Mouse (Mus musculus): ENCODE data around the gene BC048679. TPM values are rescaled to one million over a fixed set of nuclear protein-coding genes. Genes with fewer than 3 reads are reported as not detected.
A peak's percentile ranks its signal among the peaks of the same experiment; 100 is the strongest.

Gene BC048679
- polyA plus RNA-seq, 1 experiment from 2014 or later: not detected

DNA sequence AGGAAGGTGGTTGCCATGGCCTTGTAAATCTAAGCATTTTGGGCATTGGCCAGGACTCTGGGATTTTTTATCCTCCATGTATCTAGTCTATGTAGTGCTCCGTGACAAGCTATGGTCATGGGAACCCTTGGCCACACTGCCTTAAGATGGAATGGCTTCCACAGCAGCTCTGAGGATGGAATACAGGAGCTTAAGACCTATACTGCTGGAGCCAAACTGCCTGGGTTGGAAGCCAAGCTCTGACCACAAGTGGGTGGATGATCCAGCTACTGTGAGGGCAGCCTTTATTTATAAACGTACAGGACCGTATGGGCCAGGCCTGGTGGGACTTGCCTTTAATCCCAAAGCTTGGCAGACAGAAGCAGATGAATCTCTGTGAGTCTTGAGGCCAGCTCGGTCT, 38.4 kb upstream of the BC048679 start:
- no peak for TF ChIP-seq CTCF (IDR thresholded peaks at IDR 0.05; ENCODE audit: low read depth)
- Histone ChIP-seq H3K36me3 (ENCODE audit: control insufficient read depth, insufficient read depth) (peaks cover 36% of the 10 kb centered on the region), H3K27me3 (replicated peaks; ENCODE audit: control insufficient read depth, insufficient read depth, low read length) (no peaks in the 10 kb centered on the region), H3K9ac (ENCODE audit: low read depth, low read length) (no peak overlapping the region), H3K4me1 (replicated peaks; ENCODE audit: control insufficient read depth, insufficient read depth, low read length) (no peaks in the 10 kb centered on the region), H3K4me3 (ENCODE audit: low read depth, low read length) (no peak overlapping the region), H3K27ac (ENCODE audit: low read depth, low read length) (no peak overlapping the region), H3K4me2 (replicated peaks; ENCODE audit: low read depth) (no peak overlapping the region), H3K9me3 (ENCODE audit: control insufficient read depth) (no peaks in the 10 kb centered on the region)
- no peak for ATAC-seq
- WGBS: 89% methylated on average over 4 of the region's 4 CpGs

GRCm38 (mm10) chr7:81531462-81531861, 33.4 kb upstream of the BC048679 start:
- H3K36me3 ChIP-seq (ENCODE audit: control insufficient read depth, insufficient read depth): peaks cover 71% of the 10 kb centered on the region

GRCm38 (mm10) chr7:81528918-81529317, 30.8 kb upstream of the BC048679 start:
- no peak for ATAC-seq
- peaks cover 64% of the 10 kb centered on the region for H3K36me3 ChIP-seq (ENCODE audit: control insufficient read depth, insufficient read depth)
- TF ChIP-seq CTCF (IDR thresholded peaks at IDR 0.05; ENCODE audit: low read depth): no peak
- H3K4me3 ChIP-seq (ENCODE audit: low read depth, low read length): no peak overlapping the region
- no peak overlapping the region for H3K27ac ChIP-seq (ENCODE audit: low read depth, low read length)
- no peak overlapping the region for H3K4me2 ChIP-seq (replicated peaks; ENCODE audit: low read depth)
- H3K27me3 ChIP-seq (replicated peaks; ENCODE audit: control insufficient read depth, insufficient read depth, low read length): no peaks in the 10 kb centered on the region
- H3K9ac ChIP-seq (ENCODE audit: low read depth, low read length): no peak overlapping the region
- WGBS: 87% methylated on average over 8 of the region's 8 CpGs
- 0 out of 2 replicates have a peak, but pooled peaks cover 5% of the 10 kb centered on the region for H3K4me1 ChIP-seq (replicated peaks; ENCODE audit: control insufficient read depth, insufficient read depth, low read length)
- H3K9me3 ChIP-seq (ENCODE audit: control insufficient read depth): no peaks in the 10 kb centered on the region

More at GRCm38 (mm10) chr7:81531462-81531861, 33.4 kb upstream of the BC048679 start:
- Histone ChIP-seq H3K4me1 (replicated peaks; ENCODE audit: control insufficient read depth, insufficient read depth, low read length) (no peaks in the 10 kb centered on the region), H3K27ac (ENCODE audit: low read depth, low read length) (no peak overlapping the region), H3K9me3 (ENCODE audit: control insufficient read depth) (no peaks in the 10 kb centered on the region), H3K9ac (ENCODE audit: low read depth, low read length) (no peak overlapping the region), H3K27me3 (replicated peaks; ENCODE audit: control insufficient read depth, insufficient read depth, low read length) (no peaks in the 10 kb centered on the region), H3K4me3 (ENCODE audit: low read depth, low read length) (no peak overlapping the region), H3K4me2 (replicated peaks; ENCODE audit: low read depth) (no peak overlapping the region)
- ATAC-seq: no peak
- 78% methylated on average over 1 of the region's 1 CpGs for WGBS
- no peak for TF ChIP-seq CTCF (IDR thresholded peaks at IDR 0.05; ENCODE audit: low read depth)

GRCm38 (mm10) chr7:81523663-81524017, 25.6 kb upstream of the BC048679 start:
- H3K9me3 ChIP-seq (ENCODE audit: control insufficient read depth): no peaks in the 10 kb centered on the region
- H3K4me1 ChIP-seq (replicated peaks; ENCODE audit: control insufficient read depth, insufficient read depth, low read length): 0 out of 2 replicates have a peak, but pooled peaks cover 5% of the 10 kb centered on the region
- 3% methylated on average over 13 of the region's 13 CpGs for WGBS
- H3K27me3 ChIP-seq (replicated peaks; ENCODE audit: control insufficient read depth, insufficient read depth, low read length): no peaks in the 10 kb centered on the region
- peak overlapping the region; percentile 65 for H3K9ac ChIP-seq (ENCODE audit: low read depth, low read length)
- peak overlapping the region; percentile 78 for H3K4me2 ChIP-seq (replicated peaks; ENCODE audit: low read depth)
- H3K27ac ChIP-seq (ENCODE audit: low read depth, low read length): peak overlapping the region; percentile 91
- peak; percentile 13; the same call in 1 of the 2 replicates for ATAC-seq
- TF ChIP-seq CTCF (IDR thresholded peaks at IDR 0.05; ENCODE audit: low read depth): no peak
- peak overlapping the region; percentile 59 for H3K4me3 ChIP-seq (ENCODE audit: low read depth, low read length)
- H3K36me3 ChIP-seq (ENCODE audit: control insufficient read depth, insufficient read depth): peaks cover 15% of the 10 kb centered on the region; the same call in 1 of the 2 replicates

GRCm38 (mm10) chr7:81523008-81523662, 25.1 kb upstream of the BC048679 start:
- ATAC-seq: peak; percentile 95
- H3K27ac ChIP-seq (ENCODE audit: low read depth, low read length): peak overlapping the region; percentile 91
- peak; percentile 66 for TF ChIP-seq CTCF (IDR thresholded peaks at IDR 0.05; ENCODE audit: low read depth)
- H3K27me3 ChIP-seq (replicated peaks; ENCODE audit: control insufficient read depth, insufficient read depth, low read length): no peaks in the 10 kb centered on the region
- H3K9ac ChIP-seq (ENCODE audit: low read depth, low read length): peak overlapping the region; percentile 65
- under 1% methylated on average over 31 of the region's 31 CpGs for WGBS
- H3K9me3 ChIP-seq (ENCODE audit: control insufficient read depth): no peaks in the 10 kb centered on the region
- H3K4me2 ChIP-seq (replicated peaks; ENCODE audit: low read depth): peak overlapping the region; percentile 78
- peak overlapping the region; percentile 59 for H3K4me3 ChIP-seq (ENCODE audit: low read depth, low read length)
- 0 out of 2 replicates have a peak, but pooled peaks cover 5% of the 10 kb centered on the region for H3K4me1 ChIP-seq (replicated peaks; ENCODE audit: control insufficient read depth, insufficient read depth, low read length)
- H3K36me3 ChIP-seq (ENCODE audit: control insufficient read depth, insufficient read depth): peaks cover 11% of the 10 kb centered on the region; the same call in 1 of the 2 replicates

DNA sequence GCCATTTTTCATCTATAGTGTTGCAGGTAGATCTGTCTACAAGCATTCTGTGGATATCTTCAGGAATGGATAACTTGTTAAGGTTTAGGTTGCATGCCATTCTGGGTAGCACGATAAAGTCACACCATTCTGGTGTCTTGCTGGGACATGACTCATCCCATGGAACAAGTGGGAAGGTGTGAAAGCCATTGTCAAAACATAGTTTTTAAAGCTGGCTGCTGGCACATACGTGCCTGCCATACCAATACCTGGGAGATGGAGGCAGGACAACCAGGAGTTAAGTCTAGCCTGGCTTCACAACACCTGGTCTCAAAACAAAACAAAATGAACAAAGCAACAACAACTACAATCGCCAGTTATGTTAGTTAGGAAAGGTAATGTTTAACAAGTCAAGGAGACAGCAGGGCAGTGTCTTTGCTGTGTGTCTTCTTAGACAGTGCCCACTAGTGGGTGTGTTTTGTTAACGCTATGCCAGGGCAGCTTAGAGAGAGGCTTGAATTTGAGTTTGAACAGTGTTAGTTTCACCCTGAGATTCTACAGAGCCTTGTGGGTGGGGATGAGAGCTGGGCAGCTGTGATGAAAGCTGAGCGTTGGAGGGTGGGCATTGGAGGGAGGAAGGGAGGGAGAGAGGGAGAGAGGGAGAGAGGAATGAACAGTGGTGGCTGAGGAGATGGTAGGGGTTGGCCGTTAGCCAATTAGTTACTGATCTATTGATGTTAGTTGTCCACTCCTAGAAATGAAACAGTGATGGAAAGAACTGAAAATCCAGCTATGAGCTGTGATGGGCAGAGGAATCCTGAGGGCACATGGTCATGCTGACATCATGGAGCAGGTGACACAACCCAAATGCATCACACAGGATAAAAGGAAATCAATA, 18.3 kb upstream of the BC048679 start:
- peak; percentile 47 for TF ChIP-seq CTCF (IDR thresholded peaks at IDR 0.05; ENCODE audit: low read depth)
- no peak overlapping the region for H3K9ac ChIP-seq (ENCODE audit: low read depth, low read length)
- H3K9me3 ChIP-seq (ENCODE audit: control insufficient read depth): no peaks in the 10 kb centered on the region
- H3K36me3 ChIP-seq (ENCODE audit: control insufficient read depth, insufficient read depth): no peaks in the 10 kb centered on the region
- H3K4me1 ChIP-seq (replicated peaks; ENCODE audit: control insufficient read depth, insufficient read depth, low read length): no peaks in the 10 kb centered on the region
- H3K27me3 ChIP-seq (replicated peaks; ENCODE audit: control insufficient read depth, insufficient read depth, low read length): no peaks in the 10 kb centered on the region
- no peak overlapping the region for H3K4me2 ChIP-seq (replicated peaks; ENCODE audit: low read depth)
- H3K4me3 ChIP-seq (ENCODE audit: low read depth, low read length): no peak overlapping the region
- ATAC-seq: no peak
- no peak overlapping the region for H3K27ac ChIP-seq (ENCODE audit: low read depth, low read length)
- 54% methylated on average over 6 of the region's 6 CpGs for WGBS
